Mouse (Mus musculus): ENCODE measurements around the gene Mdm2.

The Mdm2 gene

DNA sequence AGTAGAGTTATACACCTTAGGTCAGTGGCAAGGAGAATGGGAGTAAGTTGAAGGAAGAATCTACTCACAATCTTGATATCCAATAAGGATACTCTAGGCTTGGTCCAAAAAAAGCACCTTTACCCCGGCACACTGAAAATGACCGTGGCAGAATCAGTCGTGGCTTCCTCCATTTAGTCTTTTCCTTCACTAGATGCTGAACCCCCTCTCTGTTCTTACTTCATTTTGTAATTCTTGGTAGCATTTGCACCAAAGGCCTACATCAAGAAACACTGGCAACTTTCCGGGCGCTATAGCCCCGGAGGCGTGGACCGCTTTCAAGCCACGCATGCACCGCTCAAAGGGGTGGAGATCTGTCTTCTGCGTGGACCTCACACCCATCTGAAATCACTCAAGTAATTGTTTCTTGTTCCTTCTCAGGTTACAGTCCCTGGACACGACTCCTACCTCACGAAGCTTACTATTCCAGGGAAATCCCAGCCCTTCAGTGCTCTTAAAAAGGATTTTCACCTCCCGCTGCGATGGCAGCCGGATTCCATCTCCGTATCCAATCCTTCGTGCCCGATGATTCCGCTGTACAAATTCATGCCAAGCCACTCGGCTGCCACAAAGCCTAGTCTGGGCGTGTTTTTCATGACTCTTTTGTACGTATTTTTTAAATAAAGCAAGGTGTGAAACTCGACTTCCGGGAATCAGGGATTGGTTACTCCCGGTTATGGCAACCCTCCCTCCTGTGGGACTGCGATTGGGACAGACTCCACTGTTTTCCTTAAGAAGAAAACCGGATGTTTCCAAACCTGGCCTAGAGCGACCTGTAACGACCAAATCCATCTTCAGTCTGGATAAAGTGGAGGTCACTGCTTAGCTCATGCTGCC, 27.5 kb downstream of the Mdm2 start:
- no peak for DNase-seq (ENCODE audit: low read depth)

DNA sequence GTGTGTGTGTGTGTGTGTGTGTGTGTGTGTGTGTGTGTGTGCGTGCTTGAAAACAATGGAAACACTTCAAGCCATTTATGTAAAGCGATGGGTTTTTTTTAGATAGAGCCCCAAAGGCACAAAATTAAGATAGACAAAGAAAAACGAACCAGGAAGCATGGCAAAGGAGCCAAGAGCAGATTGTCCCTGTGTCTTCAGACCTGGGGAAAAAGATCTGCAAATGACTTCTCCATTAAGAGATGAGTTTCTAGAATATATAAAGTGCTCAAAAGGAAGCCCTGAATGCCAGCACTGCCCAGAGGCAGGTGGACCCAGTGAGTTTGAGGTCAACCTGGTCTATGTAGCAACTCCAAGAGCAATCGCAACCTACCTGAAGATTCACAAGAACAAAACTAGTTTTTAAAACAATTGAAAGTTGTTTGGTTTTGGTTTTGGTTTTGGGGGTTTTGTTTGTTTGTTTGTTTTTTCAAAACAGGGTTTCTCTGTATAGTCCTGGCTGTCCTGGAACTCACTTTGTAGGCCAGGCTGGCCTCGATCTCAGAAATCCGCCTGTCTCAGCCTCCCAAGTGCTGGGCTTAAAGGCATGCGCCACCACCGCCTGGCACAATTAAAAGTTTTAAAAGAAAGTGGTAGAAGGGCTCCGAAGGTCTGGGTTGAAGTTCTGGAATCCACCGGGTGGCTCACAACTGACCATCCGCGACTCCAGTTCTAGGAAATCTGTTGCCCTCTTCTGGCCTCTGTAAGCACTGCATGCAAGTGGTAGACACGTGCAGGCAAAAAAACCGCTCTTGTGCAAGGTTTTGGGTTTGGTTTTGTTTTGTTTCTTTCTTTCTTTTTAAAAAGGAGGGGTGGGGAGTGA, 28.3 kb downstream of the Mdm2 start:
- peak; percentile 32 for DNase-seq (ENCODE audit: low read depth)

DNA sequence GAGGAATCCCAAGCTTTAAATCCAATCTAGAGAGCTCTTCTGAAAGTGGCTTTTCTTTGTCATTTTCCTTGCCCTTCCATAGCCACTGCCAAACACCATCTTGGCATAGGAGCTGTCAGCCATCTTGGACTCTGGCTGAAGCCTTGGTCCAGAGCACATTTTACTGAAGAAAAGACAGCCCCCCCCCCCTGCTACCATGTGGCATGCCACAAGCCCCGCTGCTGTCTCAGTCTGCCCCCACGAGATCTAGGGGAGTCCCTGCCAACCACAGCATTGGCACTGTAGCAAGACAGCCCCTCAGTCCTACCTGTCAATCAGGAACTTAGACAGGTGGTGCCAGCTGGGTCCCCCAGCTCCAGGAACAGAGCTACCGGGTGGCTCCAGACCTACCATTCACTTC, 29.0 kb downstream of the Mdm2 start:
- DNase-seq (ENCODE audit: low read depth), result no peak

DNA sequence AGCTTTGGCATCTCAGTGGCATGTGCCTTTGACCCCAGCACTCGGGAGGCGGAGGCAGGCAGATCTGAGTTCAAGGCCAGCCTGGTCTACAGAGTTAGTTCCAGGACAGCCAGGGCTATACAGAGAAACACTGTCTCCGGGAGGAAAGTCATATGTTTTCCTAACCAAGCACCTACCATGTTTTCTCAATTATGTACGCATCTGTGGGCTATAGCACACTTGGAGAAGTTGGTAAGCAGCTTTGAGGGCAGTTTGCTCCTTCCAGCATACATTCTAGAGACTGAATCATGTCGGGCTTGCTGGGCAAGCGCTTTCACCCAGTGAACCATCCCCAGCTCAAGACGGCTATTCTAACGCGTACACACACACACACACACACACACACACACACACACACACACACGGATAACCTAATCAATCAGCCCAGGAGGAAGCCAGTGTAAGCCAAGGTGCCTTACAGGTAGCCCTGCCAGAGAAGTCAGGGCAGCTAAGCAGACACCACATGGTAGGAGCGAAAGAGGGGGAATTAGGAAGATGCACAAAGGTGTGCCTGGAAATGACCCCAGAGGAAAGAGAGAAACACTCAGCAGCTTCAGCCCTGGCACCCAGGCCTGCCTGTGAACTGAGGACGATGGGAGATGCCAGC, 29.6 kb downstream of the Mdm2 start:
- DNase-seq (ENCODE audit: low read depth), result no peak

DNA sequence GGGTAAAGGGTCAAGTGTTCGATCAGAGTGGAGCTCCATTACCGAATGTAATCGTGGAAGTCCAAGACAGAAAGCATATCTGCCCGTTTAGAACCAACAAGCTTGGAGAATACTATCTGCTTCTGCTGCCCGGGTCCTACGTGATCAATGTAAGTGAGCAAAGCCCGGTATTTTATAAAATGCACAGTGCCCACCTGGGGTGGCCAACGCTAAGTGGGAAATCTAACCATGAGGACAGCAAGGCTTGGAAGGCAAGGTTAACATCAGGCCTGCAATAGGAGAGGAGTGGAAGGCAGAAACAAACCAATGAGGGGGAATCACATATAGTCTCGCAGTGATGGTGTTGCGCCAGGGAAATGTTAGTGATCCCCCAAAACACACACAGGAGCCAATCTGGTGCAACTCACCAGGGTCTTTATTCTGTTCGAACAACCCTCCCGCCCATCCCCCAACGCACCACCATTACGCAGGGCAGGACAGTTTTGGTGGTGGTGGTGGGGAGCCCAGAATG, 30.5 kb downstream of the Mdm2 start:
- no peak for DNase-seq (ENCODE audit: low read depth)

DNA sequence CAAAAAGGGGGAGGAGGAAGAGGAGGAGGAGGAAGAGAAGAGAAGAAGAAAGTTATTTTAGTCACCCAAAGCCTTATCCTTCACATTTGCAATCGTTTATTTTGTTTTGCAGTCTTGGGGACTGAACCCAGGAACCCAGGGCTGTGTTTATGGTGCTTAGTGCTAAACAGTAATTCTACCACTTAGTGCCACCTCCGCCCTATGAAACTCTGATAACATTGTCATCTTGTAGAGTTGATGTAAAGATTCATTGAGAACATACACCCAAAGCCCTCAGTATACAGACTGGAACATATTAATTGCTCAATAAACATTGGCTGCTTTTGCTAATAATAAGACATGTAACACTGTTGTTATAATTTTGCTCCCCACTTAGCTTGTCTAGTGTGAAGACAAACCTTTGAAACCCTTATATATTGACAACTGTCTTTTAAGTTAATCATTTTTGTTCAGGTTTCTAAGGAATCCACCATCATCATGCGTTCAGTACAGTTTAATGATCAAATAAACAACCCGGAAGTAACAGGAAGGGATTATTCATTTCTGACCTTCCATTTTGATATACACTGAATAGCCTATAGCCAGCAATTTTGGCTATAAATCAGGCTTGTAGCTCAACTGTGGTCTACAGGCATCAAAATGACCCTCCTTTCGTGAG, 31.4 kb downstream of the Mdm2 start:
- no peak for DNase-seq (ENCODE audit: low read depth)

DNA sequence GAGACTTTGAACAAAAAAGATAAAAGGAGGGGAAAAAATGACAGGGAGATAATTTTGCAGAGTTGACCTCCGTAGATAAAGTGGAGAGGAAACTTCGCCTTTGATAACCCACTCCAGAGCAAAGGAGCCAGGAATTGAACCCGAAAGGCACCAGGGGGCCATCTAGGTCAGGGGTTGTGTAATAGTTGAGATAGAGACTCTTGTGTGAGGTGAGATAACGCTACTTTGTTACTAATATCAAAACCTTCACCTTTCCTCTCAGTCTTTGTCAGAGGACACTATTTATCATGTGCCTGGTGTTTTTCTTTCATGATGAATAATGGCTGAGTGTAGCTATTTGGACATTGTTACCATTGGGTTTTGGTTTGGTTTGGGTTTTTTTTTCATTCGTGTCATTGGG, 32.2 kb downstream of the Mdm2 start:
- no peak for DNase-seq (ENCODE audit: low read depth)

DNA sequence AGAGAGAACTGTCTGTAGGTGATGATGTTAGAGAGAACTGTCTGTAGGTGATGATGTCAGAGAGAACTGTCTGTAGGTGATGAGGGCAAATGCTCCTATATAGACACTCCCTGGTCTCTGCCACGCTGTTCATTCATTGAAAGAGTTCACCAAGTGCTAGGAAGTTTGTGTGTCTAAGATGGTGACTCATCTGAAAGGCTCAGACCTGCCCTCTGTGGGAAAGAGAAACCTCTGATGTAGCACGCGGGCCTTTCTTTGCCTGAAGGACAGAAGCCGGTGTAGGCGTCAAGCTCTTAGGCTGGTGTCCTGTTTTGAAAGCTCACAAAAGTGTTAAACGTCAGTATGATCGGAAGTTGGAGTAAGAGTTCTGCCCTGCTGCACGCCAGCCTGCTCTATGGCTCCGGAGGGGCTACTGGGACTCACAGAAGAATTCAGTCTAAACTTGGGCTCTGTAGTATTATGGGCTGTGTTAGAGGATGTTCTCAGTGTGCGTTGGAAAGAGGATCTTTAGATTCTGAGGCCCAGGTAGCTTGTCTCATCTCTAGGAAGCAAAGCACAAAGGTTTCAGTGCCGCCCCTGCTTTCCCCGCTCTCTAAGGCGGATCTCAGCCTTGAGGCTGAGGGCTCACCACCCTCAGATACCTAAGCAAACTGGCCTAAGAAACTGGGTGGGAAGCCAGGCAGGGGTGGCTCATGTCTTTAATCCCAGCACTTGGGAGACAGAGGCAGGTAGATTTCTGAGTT, 32.9 kb downstream of the Mdm2 start:
- DNase-seq (ENCODE audit: low read depth), result no peak

DNA sequence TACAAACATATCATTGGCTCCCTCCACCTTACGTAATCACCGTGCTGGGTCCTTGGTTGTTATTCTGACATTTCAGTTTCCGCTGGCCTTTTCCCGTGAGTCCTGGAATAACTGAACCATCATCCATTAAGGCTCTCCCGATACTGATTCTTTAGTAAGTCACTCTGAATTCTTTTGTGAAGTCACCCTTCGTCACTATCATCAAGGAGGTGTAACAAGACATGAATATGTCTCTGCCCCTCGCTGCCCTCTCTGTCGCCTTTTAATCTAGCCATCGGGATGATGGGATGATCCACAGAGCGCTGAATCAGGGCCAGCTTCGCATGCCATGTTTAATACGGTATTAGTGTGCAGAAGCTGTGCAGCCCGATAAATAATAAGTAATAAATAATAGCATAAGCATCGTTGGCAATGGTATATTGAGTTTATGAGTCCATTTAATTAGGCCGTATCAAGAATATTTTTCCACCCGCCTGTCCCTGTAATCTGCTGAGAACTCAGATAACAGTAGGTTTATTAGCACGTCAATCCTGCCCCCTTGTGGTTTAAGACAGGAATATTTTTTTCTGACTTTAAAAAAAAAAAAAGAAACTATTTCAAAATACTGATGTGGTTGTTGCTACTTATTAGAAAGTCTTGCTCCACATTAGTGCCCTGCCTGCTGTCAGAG, 33.8 kb downstream of the Mdm2 start:
- DNase-seq (ENCODE audit: low read depth), result peak; percentile 73

DNA sequence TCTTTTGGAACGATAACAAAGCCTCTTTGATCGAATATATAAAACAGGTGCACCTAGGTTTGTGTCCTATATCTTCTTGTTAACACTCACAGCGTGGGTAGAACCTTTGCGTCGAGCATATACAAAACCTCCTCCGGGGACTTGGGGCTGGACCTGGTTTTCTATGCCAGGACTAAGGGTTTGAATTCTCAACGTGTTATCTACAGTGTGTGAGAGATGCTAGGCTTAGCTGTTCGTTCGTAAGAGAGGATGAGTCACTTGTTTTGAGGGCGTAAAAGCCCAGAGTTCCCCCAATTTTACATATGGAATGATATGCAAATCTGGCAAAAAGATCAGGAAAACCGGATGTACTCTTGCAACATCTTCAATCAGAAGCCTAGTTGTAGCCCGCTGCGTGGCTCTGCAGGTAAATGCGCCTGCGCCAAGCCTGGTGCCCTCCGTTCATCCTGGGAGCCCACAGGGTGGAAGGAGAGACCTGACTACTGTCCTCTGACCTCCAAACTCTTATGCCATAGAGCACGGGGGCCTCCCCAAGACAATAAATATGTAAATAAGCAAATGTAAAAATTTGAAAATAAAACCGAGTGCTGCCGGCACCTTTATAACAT, 34.4 kb downstream of the Mdm2 start:
- no peak for DNase-seq (ENCODE audit: low read depth)

DNA sequence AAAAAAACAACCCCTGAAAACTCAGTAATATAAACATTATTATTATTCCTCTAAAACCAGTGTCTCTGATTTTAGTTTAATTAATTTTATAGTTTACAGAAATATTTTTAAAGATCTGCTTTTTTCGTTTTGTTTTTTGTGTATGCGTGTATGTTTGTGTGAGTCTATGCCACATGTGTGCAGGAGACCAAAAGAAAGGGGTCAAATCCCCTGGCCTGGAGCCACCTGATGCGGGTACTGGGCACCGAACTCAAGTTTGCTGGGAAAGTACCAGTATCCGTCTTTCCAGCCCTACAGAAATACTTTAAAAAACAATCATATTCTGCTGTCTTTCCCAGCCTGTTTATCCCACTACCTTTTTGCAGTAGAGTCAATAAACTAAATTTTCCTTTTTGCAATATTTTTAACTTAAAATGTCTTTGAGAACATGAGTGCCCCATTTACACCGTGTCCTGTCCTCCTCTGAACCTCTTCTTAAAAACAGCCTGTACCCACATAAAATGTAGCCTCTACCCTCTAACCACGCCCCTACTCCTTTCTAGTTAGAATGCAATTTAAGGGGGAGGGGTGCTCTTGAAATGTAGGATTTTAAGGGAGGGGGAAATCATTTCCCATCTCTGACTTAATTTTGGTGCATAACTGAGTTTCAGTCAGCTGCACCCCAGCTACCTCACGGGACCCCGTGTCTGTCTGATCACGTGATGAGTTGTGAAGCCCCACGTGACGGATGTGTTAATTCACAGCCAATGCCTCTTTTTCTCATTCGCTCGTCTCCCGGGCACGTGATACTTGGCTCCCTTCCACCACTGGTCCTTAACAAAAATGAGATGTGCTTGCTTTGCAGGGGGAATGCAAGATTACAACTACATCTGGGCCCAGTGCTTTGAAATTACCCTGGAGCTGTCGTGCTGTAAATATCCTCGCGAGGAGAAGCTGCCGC, 35.2 kb downstream of the Mdm2 start:
- peak; percentile 83 for DNase-seq (ENCODE audit: low read depth)

DNA sequence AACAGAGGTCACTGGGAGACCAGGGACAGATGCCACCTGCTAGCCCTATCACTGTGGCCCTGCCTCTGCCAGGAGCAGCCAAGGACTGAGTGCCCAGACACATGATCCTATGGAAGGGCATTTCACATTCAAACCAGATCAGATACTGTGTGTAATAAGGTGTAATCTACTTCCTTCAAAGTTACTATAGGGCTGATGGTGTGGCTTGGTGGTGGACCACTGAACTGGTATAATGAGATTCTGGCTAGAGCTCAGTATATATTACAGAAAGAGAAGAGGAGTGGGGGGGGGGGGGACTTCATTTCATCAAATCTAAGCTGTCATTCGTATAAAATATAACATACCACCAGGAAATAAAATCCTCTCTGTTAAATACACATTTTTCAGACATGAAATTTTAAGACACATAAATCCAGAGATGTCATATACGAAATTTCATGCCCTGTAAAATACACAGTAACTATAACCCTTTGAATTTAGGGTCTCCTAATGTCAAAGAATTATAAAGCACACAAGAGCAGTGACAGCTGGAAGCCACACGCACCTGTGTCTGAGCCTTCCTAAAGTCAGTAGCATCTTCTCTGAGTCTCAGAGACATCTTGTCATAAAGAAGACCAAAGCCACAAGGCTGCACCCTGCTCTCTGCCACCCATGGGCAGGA, 36.1 kb downstream of the Mdm2 start:
- no peak for DNase-seq (ENCODE audit: low read depth)

DNA sequence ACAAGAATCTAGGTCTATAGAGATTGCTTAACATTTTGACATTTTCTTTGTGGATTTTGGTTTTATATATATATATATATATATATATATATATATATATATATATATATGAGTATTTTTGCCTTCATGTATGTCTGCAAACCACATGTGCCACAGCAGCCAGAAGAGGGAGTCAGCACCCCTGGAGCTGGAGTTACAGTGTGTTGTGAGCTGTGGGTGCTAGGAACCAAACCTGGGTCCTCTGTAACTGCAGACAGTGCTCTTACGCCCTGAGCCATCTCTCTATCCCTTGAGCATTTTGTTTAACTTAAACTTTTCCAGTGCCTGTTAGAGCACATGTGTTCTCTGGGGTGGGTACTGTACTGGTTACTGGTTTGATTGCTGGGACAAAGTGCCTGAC, 36.6 kb downstream of the Mdm2 start:
- no peak for DNase-seq (ENCODE audit: low read depth)

DNA sequence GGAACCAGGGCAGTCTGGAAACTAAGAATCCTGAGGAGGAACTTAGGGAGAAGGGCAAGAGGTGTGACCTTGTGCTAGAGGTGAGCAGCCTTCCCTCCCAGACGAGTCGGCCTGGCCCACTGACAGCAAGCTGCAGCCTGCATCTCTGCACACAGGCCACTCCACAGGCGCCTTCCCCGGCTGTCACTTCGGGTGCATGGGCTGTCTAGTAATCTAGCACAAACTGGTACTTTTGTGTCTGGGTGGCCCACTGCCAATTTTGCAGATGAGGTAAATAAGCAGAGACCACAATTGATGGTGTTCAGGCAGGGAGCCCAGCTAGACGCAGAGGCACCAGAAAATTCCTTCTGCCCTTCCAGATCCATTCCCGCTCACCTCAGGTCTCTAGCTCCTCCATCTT, 37.9 kb downstream of the Mdm2 start:
- no peak for DNase-seq (ENCODE audit: low read depth)

DNA sequence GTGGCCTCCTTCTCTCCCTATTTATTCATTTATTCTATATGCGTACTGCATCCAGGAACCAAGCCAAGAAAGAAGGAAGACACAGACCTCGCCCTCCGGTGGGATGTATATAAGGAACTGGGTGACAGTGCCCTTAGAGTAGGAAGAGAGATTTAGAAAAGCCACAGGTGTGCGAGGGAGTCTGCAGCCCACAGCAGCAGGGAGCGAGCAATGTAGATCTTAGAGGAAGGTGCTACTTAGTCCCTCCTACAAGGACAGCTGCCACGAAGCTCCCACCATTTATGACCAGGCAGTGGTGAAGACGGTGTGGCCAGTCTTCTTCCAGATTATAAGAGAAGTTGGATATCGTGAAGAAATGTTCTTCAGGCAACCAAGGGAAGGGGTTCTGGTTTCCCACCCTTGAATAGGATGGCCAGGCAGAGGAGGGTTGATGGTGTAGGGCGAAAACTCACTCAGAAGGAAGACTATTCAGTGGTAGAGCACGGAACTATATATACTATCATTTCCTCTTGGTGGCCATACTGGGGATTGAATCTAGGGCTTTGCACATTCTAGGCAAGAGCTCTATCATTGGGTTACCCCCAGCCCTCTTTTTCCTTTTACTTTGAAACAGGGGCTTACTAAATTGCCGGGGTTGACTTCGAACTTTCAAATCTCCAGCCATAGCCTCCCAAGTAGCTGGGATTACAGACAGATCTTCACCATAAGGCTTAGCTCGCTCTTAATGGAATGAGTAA, 38.5 kb downstream of the Mdm2 start:
- DNase-seq (ENCODE audit: low read depth), result no peak

DNA sequence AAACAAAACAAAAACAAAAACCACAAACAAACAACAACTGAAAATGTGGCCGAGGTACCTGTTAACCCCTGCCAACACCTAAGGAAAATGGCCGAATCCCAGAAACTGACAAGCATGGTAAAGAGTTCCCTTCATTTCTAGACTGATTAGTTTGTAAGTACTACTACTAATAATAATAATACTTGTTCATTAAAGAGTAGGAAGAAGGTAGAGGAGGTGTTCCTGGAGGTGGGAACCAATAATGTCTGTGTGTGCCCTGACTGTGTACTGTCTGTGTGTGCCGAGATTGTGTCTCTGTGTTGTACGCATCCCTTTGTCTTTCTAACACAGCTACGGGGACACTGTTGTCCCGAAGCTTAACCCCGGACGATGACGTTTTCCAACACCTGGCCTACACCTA, 39.3 kb downstream of the Mdm2 start:
- no peak for DNase-seq (ENCODE audit: low read depth)

DNA sequence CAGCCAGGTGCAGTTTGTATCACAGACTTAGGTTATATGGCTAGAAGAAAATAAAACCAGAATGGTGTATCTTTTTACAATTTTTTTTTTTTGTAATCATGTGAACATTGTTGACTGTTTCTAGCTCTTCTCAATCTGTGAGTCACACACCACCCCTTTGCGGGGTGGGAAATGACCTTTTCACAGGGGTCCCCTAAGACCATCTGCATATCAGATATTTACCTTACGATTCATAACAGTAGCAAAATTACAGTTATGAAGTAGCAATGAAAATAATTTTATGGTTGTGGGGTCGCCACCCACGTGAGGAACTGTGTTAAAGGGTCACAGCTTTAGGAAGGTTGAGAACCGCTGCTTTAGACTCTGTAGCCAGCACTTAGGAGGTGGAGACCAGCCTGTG, 39.8 kb downstream of the Mdm2 start:
- no peak for DNase-seq (ENCODE audit: low read depth)

DNA sequence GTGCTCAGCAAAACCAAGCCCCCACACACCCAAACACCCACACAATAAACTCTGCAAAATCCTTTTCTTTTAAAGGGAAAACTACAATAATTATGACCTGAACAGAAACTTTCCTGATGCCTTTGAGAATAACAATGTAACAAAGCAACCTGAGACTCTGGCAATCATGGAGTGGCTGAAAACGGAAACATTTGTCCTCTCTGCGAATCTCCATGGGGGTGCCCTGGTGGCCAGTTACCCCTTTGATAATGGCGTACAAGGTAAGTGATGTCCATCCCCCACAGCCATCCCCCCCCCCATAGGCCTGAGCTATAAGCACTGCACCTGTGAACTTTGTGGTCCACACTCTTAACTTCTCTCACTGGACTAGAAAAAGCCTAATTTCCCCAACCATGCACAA, 40.5 kb downstream of the Mdm2 start:
- DNase-seq (ENCODE audit: low read depth), result no peak

Measured in naive thymus-derived CD4-positive, alpha-beta T cell, adult 2 months (primary cell).